Mouse (Mus musculus) G1E (cell line): Measurements from ENCODE around the gene Olfr61.

Source experiments
- CTCF ChIP-seq: IDR thresholded peaks from 2 replicates; pipeline ENCODE4 v1.5.1; 2012; ENCODE audit warnings: low read depth, low read length, inconsistent platforms, mixed read lengths
- GATA1 ChIP-seq: IDR thresholded peaks from 2 replicates; pipeline ENCODE4 v1.6.1; 2012; ENCODE audit warnings: borderline replicate concordance, low read length, inconsistent platforms, mixed read lengths
- POLR2AphosphoS5 ChIP-seq: IDR thresholded peaks from 2 replicates; pipeline ENCODE4 v1.6.1; 2012; ENCODE audit warnings: low read depth, low read length, inconsistent platforms; ENCODE audit not compliant: insufficient replicate concordance
- TAL1 ChIP-seq: conservative IDR thresholded peaks from 2 replicates; pipeline ENCODE4 v1.6.1; 2012; ENCODE audit warnings: low read depth, low read length, inconsistent platforms, mixed read lengths

DNA sequence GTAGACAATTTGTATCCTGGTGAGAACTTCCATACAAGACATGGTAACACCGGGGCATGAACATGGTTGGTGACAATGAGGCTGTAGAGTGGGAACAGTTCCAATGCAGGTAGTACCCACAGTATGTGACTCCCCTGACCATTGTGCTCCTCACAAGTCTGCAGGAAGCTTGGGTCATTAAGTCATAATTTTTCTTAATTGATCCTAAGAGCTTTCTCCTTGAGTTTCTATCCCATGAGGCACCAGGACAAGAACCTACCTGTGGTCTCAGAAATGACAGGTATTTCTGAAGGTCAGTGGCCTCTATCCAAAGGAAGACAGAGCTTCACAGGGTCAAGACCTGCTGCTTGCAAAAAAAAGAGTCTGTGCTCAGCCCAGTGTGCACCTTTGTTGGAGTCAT is 52.9 kb downstream of the Olfr61 start, which contains the start of gene Olfr45:
- TF ChIP-seq CTCF: no peak
- TF ChIP-seq GATA1: no peak
- TF ChIP-seq POLR2AphosphoS5: no peak
- no peak for TF ChIP-seq TAL1
